Mouse (Mus musculus) urinary bladder, adult 2 months (tissue): Measurements from ENCODE around the gene Gnl3. TPM values are rescaled to one million over a fixed set of nuclear protein-coding genes. Genes with fewer than 3 reads are reported as not detected.

Source experiments
- polyA plus RNA-seq: library from polyadenylated mRNA; depleted of rRNA; stranded (reverse); fragments of >200 nt; gene quantifications from 2 replicates; pipeline ENCODE4 v1.2.3, GENCODE M21; 2012; rRNA removed

Gene Gnl3
- polyA plus RNA-seq, 1 experiment = 68.7 TPM

Other genes with a start within 250 kb of the Gnl3 start
- gene Tmem110, start 193.6 kb downstream of the Gnl3 start, polyA plus RNA-seq = 25.6 and 26.2 TPM in 2 replicates
- 186 and 192 TPM in 2 replicates for gene Mustn1, start 140.0 kb downstream of the Gnl3 start, polyA plus RNA-seq
- gene Itih4, start 132.7 kb downstream of the Gnl3 start, polyA plus RNA-seq = 0.78 and 1.7 TPM in 2 replicates
- 1.0 and 1.2 TPM in 2 replicates for gene Itih3, start 95.4 kb downstream of the Gnl3 start, polyA plus RNA-seq
- 0.04 TPM in 1 of 2 replicates, not detected in the other for gene Itih1, start 75.9 kb downstream of the Gnl3 start, polyA plus RNA-seq
- gene Nek4, start 67.8 kb downstream of the Gnl3 start, polyA plus RNA-seq = 6.7 and 7.1 TPM in 2 replicates
- 84.7 and 102 TPM in 2 replicates for gene Glt8d1, start 17.8 kb downstream of the Gnl3 start, polyA plus RNA-seq
- gene Spcs1, start 17.5 kb downstream of the Gnl3 start, polyA plus RNA-seq = 269 and 320 TPM in 2 replicates
- 21.5 and 26.9 TPM in 2 replicates for gene Pbrm1, start within 50 bp of the Gnl3 start, polyA plus RNA-seq
- gene Smim4, start 109.8 kb upstream of the Gnl3 start, polyA plus RNA-seq = 28.1 and 42.8 TPM in 2 replicates
- gene Nt5dc2, start 111.9 kb upstream of the Gnl3 start, polyA plus RNA-seq = 8.0 and 8.1 TPM in 2 replicates
- 85.3 and 90.2 TPM in 2 replicates for gene Stab1, start 149.5 kb upstream of the Gnl3 start, polyA plus RNA-seq
- gene Tnnc1, start 189.2 kb upstream of the Gnl3 start, polyA plus RNA-seq = 3.0 and 3.5 TPM in 2 replicates
- gene Nisch, start 197.8 kb upstream of the Gnl3 start, polyA plus RNA-seq = 211 and 293 TPM in 2 replicates
- 3.6 and 5.9 TPM in 2 replicates for gene Sema3g, start 198.7 kb upstream of the Gnl3 start, polyA plus RNA-seq
- gene Phf7, start 232.2 kb upstream of the Gnl3 start, polyA plus RNA-seq = 8.9 and 9.0 TPM in 2 replicates
- 41.8 and 43.2 TPM in 2 replicates for gene Bap1, start 232.3 kb upstream of the Gnl3 start, polyA plus RNA-seq